Mouse (Mus musculus) intestine, postnatal 0 days (tissue): Measurements from ENCODE around the gene Megf9. TPM values are rescaled to one million over a fixed set of nuclear protein-coding genes. Genes with fewer than 3 reads are reported as not detected.

Source experiments
- ATAC-seq: fragments of 200-750 bp; cut with Nextera tagmentation; 2 replicates; pipeline ENCODE4 v1.8.0; 2017; ENCODE audit warnings: mild to moderate bottlenecking, moderate TSS enrichment, moderate library complexity
- H3K27ac ChIP-seq: fragments of 300-500 bp; sonication (generic); 2 replicates; pipeline ENCODE4 v1.5.1; 2014; ENCODE audit warnings: mild to moderate bottlenecking, low read depth, low read length, moderate library complexity
- H3K27me3 ChIP-seq: fragments of 300-500 bp; sonication (generic); replicated peaks from 2 replicates; pipeline ENCODE4 v1.6.1; 2014; ENCODE audit warnings: low read length, mixed read lengths; ENCODE audit not compliant: control insufficient read depth, insufficient read depth
- H3K36me3 ChIP-seq: fragments of 300-500 bp; sonication (generic); 2 replicates; pipeline ENCODE4 v1.6.1; 2014; ENCODE audit warnings: mild to moderate bottlenecking, moderate library complexity; ENCODE audit not compliant: control insufficient read depth, insufficient read depth
- H3K4me1 ChIP-seq: fragments of 300-500 bp; sonication (generic); replicated peaks from 2 replicates; pipeline ENCODE4 v1.6.1; 2014; ENCODE audit warnings: antibody characterized with exemption, low read length, mixed read lengths; ENCODE audit not compliant: control insufficient read depth, insufficient read depth
- H3K4me2 ChIP-seq: fragments of 300-500 bp; sonication (generic); replicated peaks from 2 replicates; pipeline ENCODE4 v1.6.1; 2014; ENCODE audit warnings: low read depth, mild to moderate bottlenecking, moderate library complexity
- H3K4me3 ChIP-seq: fragments of 300-500 bp; sonication (generic); 2 replicates; pipeline ENCODE4 v1.5.1; 2014; ENCODE audit warnings: low read depth, low read length
- H3K9ac ChIP-seq: fragments of 300-500 bp; sonication (generic); 2 replicates; pipeline ENCODE4 v1.6.1; 2014; ENCODE audit warnings: mild to moderate bottlenecking, low read depth, low read length
- H3K9me3 ChIP-seq: fragments of 300-500 bp; sonication (generic); 2 replicates; pipeline ENCODE4 v1.6.1; 2016; ENCODE audit warnings: mixed run types; ENCODE audit not compliant: control insufficient read depth
- CTCF ChIP-seq: sonication (generic); IDR thresholded peaks from 2 replicates; pipeline ENCODE4 v1.5.1; 2016; ENCODE audit warnings: low read depth, mild to moderate bottlenecking, control low read depth, antibody characterized with exemption, moderate library complexity
- WGBS: fragments of 180-500 bp; shearing (Covaris S2); extraction: QIAGEN DNeasy Blood & Tissue Kit; methylation state at CpG from one replicate; pipeline ENCODE4 v1.1.7; 2014; 5-methylcytosine and 5-hydroxymethylcytosine counted together
- polyA plus RNA-seq: library from polyadenylated mRNA; unstranded; fragments of >200 nt; fragmentation: Nextera tagmentation; extraction: Ambion mirVana; gene quantifications from 2 replicates; pipeline ENCODE4 v1.2.1, GENCODE M21; 2015

Megf9 gene
- polyA plus RNA-seq, 1 experiment from 2014 or later = 3.3 TPM

GRCm38 (mm10) chr4:70531021-70531420, 3.8 kb downstream of the Megf9 start:
- Histone ChIP-seq H3K36me3 (no peaks in the 10 kb centered on the region), H3K4me1 (no peaks in the 10 kb centered on the region), H3K27ac (no peak overlapping the region), H3K9ac (no peak overlapping the region), H3K9me3 (no peaks in the 10 kb centered on the region), H3K4me3 (no peak overlapping the region), H3K4me2 (no peak overlapping the region), H3K27me3 (no peaks in the 10 kb centered on the region)
- no peak for TF ChIP-seq CTCF
- ATAC-seq = no peak
- 91% methylated on average over 1 of the region's 1 CpGs for whole genome bisulfite sequencing

GRCm38 (mm10) chr4:70528622-70529021, 6.2 kb downstream of the Megf9 start:
- TF ChIP-seq CTCF = no peak

GRCm38 (mm10) chr4:70523346-70523745, 11.4 kb downstream of the Megf9 start:
- H3K36me3 ChIP-seq = no peaks in the 10 kb centered on the region
- no peak overlapping the region for H3K4me2 ChIP-seq
- whole genome bisulfite sequencing = 86% methylated on average over 2 of the region's 2 CpGs
- no peak for TF ChIP-seq CTCF
- H3K9ac ChIP-seq = no peak overlapping the region
- no peaks in the 10 kb centered on the region for H3K4me1 ChIP-seq
- H3K4me3 ChIP-seq = no peak overlapping the region
- H3K9me3 ChIP-seq = no peaks in the 10 kb centered on the region
- no peak for ATAC-seq
- no peaks in the 10 kb centered on the region for H3K27me3 ChIP-seq
- no peak overlapping the region for H3K27ac ChIP-seq

More at GRCm38 (mm10) chr4:70528622-70529021, 6.2 kb downstream of the Megf9 start:
- Histone ChIP-seq H3K9ac (no peak overlapping the region), H3K4me2 (no peak overlapping the region), H3K4me3 (no peak overlapping the region), H3K27me3 (no peaks in the 10 kb centered on the region), H3K9me3 (no peaks in the 10 kb centered on the region), H3K36me3 (no peaks in the 10 kb centered on the region), H3K4me1 (no peaks in the 10 kb centered on the region), H3K27ac (no peak overlapping the region)
- ATAC-seq = no peak
- 50% methylated on average over 3 of the region's 3 CpGs for WGBS

- Histone ChIP-seq H3K9me3 (no peaks in the 10 kb centered on the region), H3K4me3 (no peak overlapping the region), H3K9ac (no peak overlapping the region), H3K27ac (no peak overlapping the region), H3K27me3 (no peaks in the 10 kb centered on the region), H3K4me1 (no peaks in the 10 kb centered on the region), H3K4me2 (no peak overlapping the region), H3K36me3 (no peaks in the 10 kb centered on the region)
- WGBS = 98% methylated on average over 1 of the region's 1 CpGs
- ATAC-seq = no peak
- no peak for TF ChIP-seq CTCF
Measured at GRCm38 (mm10) chr4:70521506-70522292, 13.1 kb downstream of the Megf9 start.

- no peak overlapping the region for H3K4me2 ChIP-seq
- H3K27me3 ChIP-seq = no peaks in the 10 kb centered on the region
- no peak for ATAC-seq
- no peaks in the 10 kb centered on the region for H3K4me1 ChIP-seq
- no peaks in the 10 kb centered on the region for H3K36me3 ChIP-seq
- H3K9me3 ChIP-seq = no peaks in the 10 kb centered on the region
- TF ChIP-seq CTCF = no peak
- no peak overlapping the region for H3K4me3 ChIP-seq
- no peak overlapping the region for H3K27ac ChIP-seq
- whole genome bisulfite sequencing = 58% methylated on average over 1 of the region's 1 CpGs
- H3K9ac ChIP-seq = no peak overlapping the region
Measured at GRCm38 (mm10) chr4:70517646-70518045, 17.1 kb downstream of the Megf9 start.

GRCm38 (mm10) chr4:70516289-70516688, 18.5 kb downstream of the Megf9 start:
- no peak overlapping the region for H3K4me3 ChIP-seq
- no peaks in the 10 kb centered on the region for H3K9me3 ChIP-seq
- no peak overlapping the region for H3K9ac ChIP-seq
- no peaks in the 10 kb centered on the region for H3K36me3 ChIP-seq
- H3K27ac ChIP-seq = no peak overlapping the region
- 85% methylated on average over 6 of the region's 6 CpGs for WGBS
- ATAC-seq = no peak
- no peaks in the 10 kb centered on the region for H3K4me1 ChIP-seq
- no peaks in the 10 kb centered on the region for H3K27me3 ChIP-seq
- no peak overlapping the region for H3K4me2 ChIP-seq
- no peak for TF ChIP-seq CTCF

GRCm38 (mm10) chr4:70515514-70515913, 19.3 kb downstream of the Megf9 start:
- ATAC-seq = no peak
- no peak overlapping the region for H3K27ac ChIP-seq
- H3K9me3 ChIP-seq = no peaks in the 10 kb centered on the region
- no peak overlapping the region for H3K4me2 ChIP-seq
- no peak overlapping the region for H3K9ac ChIP-seq
- no peak for TF ChIP-seq CTCF
- H3K36me3 ChIP-seq = no peaks in the 10 kb centered on the region
- no peaks in the 10 kb centered on the region for H3K27me3 ChIP-seq
- H3K4me3 ChIP-seq = no peak overlapping the region
- H3K4me1 ChIP-seq = no peaks in the 10 kb centered on the region
